Mouse (Mus musculus) G1E-ER4 (cell line): ENCODE results near the gene Dnmbp. TPM values are rescaled to one million over a fixed set of nuclear protein-coding genes. Genes with fewer than 3 reads are reported as not detected.

Experiments used
- GATA1 ChIP-seq: IDR thresholded peaks from one replicate; pipeline ENCODE4 v1.8.0; 2012; ENCODE audit warnings: low read length, inconsistent platforms
- polyA plus RNA-seq: library from polyadenylated mRNA; stranded (reverse); fragments of >175 nt; gene quantifications from 2 replicates; pipeline ENCODE4 v1.2.3, GENCODE M21; 2012

The Dnmbp gene
- not detected in 2 replicates for polyA plus RNA-seq

DNA sequence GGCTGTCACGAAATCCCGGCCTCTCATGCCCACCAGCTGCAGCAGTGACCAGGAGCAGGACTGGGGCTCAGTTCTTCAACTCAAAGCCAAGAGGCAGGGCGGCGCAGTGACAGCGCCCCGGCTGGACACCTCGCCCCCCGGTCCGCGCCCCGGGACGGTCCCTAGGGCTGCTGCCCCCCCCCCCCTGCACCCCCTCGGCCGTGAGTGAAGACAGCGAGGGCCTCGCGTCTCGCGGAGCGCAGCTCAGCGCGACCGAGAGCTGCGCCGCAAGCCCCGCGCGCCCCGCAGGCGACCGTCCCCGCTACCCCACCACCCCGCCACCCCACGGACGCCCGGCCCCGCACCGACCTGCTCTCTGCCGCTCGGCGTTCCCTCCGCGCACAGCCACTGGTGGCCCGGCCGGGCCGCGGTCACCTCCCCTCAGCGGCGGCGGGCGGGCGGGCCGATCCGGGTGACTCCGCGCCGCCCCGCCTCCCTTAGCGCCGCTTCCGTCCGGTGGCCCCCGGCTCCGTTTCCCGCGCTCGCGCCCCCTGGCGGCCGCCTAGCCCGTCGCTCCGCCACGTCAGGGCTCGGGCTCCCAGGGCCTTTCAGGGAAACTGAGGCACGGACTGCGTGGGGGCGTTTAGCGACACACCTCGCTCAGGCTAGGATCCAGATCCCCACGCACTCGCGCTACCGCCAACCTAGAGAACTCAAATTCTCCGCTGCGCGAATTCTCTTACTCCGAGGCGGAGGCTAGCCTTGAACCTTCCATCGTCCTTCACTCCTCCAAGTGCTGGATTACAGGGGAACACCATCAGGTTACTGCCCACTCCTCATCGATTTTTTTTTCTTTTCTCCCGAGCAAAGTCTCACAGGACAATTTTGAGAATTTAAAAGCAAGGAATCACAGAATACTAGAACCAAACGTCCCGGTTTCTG lies at the start of gene Dnmbp:
TSS of gene Dnmbp (minus strand) at position 423 of the 921 bp plus-strand sequence.
- TF ChIP-seq GATA1 = no peak

DNA sequence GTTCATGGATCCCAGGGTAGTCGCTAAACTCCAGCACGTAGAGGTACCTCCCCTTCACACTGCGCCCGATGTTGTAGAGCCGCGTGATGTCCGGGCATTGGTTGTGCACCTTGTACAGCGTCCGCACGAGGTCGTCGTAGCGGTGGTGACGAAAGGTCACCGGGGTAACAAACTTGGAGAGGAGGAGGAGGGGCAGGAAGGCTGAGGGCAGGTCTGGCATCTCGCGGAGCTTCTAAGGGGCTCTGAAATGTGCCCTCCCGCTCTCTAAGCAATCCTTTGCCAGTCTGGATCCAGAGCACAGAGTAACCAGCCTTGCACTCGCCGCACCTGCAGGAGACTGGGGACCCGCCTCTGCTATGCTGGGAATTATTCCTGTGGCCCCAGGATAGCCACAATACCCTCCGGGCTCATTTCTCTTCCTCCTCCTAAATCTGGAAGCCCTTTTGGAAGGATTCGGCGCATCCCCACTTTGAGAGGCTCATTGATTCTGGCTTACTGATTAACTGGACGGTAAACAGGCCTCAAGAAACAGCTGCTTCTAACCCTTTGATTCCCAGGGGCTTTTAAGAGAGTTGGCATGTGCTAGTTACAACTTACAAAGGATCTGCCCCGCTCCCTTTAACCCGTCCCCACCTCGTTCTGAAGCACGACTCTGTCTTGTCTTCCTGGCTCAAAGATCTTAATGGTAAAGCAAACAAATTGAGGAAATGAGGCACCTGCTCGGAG lies 46.2 kb upstream of the Dnmbp start, which contains the start of gene Cpn1:
TSS of gene Cpn1 (minus strand) at position 488 of the 726 bp plus-strand sequence.
- TF ChIP-seq GATA1 = no peak

DNA sequence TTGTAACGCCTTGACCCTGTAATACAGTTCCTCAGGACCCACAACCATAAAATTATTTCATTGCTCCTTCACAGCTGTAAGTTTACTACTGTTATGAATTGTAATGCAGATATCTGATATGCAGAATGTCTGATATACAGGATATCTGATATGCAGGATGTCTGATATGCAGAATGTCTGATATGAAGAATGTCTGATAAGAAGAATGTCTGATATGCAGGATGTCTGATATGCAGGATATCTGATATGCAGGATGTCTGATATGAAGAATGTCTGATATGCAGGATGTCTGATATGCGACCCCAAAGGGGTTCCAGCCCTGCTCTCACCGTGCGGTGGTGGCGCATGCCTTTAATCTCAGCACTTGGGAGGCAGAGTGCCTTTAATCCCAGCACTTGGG lies 42.0 kb upstream of the Dnmbp start:
- TF ChIP-seq GATA1 = no peak

DNA sequence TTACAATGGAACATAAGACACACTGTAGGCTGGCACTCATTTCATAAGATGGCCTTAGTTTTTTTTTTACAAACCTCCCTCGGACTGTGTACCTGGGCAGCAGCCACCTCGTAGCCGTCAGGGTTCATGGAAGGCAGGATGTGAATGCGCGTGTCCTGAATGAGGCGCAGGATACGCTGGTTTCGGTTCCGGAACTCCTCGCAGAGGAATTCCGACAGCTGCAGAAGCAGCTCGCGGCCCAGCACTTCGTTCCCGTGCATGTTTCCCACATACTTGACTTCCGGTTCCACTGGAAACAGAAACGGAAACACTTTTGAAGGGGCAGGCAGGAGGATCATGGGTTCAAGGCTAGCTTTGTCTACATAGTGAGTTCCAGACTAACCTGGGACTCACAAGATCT lies 40.7 kb upstream of the Dnmbp start:
- TF ChIP-seq GATA1 = no peak

DNA sequence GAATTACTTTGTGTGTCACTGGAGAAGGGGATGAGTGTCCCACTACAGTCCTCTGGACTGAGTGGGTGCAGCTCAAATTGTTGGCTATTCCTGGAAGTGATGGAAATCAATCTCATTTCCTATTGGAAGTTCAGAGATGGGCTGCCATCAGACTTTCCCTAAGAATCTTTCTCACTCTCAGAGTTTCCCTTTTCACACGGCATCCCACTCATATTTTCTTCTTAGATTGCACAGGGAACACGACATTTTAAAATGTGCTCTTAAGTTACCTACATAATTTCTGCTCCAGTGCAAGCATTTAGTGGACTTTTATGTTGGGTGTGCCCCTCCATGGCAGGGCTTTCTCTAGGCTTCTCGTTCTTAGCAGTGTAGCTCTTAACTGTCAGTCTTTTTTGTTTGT lies 37.8 kb upstream of the Dnmbp start:
- TF ChIP-seq GATA1 = no peak

DNA sequence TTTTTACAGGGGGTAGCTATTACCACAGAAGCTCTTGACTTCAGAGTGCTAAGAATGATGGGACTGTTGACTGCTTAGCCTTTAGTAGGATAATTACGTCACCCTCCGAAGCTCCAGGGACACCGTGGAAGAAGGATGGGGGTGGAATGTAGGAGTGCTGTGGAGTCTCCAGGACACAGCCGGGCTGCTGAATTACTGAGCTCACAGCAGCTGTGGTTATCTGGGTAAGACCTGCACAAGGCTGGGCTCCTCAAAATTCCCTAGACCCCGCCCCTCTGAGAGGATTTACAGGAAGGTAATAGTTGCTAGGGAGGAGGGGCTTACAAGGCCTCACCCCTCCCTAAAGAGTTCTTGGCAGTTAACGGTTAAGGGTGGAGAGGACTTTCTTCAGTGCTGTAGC lies 36.7 kb upstream of the Dnmbp start:
- no peak for TF ChIP-seq GATA1

DNA sequence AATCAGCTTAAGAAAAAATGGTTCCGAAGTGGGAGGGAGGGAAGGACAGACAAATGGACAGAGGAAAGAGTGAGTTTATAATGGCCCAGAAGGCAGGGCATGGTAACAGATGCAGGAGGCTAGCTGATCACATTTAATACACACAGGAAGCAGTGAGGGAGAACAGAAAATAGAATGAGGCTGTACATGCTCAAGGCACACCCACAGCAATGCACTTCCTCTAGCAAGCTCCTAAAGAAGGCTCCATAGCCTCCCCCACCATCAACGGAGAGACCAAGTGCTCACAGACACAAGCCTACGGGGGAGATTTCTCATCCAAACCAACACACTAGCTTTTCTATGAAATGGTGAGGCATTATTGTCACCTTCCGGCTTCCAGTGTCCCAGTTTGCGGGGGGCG lies 34.2 kb upstream of the Dnmbp start:
- TF ChIP-seq GATA1 = no peak

DNA sequence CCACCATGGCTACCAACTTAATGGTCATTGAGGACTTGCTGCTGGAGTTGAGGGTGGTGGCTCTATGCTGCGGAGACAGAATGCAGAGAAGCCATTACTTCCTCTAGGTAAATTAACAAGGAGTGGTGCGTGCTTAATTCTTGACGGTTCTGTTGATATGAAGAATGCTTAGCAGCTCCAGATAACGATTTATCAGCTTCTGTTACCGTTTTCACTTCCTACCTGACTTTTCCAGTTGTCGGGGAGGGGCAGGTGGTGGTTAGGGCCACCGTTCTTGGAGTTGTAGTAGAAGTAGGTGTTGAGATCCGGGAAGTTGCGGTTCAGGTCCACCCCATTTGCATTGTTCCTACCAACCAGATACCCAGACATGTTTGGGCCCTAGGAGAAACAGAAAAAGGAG lies 33.7 kb upstream of the Dnmbp start:
- TF ChIP-seq GATA1 = no peak

DNA sequence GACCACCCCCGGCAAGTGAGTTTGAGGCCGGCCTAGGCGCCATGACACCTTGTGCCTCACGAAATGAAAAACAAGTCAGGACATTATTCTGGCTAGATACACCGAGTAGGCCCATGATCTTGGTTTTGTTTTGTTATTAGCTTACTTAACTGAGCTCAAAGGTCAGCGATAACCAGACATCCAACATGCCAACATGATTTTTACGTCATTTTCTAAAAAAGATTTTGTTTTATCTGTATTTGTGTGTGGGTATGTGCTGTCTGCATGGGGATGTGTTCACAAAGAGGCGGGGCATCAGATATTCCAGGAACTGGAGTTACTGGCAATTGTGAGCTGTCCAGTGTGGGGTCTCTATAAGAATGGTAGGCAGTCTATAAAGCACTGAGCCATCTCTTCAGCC lies 32.1 kb upstream of the Dnmbp start:
- no peak for TF ChIP-seq GATA1

DNA sequence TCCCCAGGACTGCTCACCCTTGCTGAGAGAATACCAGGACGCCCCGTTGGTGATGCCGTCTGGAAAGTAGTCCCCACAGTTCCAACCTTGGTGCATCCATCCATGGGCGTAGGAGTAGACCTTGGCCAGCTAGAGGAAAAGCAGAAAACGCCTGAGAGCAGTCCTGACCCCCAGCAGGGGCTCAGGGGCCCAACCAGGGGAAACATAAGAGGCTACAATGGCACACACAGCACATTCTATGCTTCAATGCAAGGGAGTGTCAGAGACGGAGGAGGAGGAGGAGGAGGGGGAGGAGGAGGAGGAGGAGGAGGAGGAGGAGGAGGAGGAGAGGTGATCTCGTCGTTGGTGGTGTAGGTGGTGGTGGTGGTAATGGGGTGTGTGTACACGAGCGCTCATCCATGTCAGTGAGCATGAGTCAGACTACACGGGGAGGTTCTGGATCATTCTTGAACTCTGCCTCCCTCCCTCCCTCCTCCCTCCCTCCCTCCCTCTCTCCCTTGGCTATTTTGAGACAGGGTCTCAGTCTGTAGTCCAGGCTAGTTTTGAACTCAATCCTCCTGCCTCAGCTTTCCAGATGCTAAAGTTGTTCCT lies 28.5 kb upstream of the Dnmbp start:
- no peak for TF ChIP-seq GATA1

DNA sequence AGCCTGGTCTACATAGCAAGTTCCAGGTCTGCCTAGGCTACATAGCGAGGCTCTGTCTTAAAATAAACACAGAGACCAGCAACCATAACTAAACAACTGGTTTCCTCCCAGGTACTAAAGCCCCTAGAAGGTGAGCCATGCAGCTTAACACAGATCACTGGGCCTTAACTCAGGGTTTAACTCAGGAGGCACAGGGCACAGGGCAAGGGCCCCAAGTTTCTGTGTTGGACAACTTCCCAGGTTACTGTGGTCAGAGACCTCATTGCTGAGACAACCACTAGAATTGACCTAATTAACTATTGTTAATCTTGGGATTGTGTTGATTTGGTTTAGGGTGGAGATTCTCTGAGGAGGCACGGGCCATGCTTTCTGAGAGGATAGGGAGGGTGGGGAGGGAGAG lies 26.5 kb upstream of the Dnmbp start:
- TF ChIP-seq GATA1 = no peak

DNA sequence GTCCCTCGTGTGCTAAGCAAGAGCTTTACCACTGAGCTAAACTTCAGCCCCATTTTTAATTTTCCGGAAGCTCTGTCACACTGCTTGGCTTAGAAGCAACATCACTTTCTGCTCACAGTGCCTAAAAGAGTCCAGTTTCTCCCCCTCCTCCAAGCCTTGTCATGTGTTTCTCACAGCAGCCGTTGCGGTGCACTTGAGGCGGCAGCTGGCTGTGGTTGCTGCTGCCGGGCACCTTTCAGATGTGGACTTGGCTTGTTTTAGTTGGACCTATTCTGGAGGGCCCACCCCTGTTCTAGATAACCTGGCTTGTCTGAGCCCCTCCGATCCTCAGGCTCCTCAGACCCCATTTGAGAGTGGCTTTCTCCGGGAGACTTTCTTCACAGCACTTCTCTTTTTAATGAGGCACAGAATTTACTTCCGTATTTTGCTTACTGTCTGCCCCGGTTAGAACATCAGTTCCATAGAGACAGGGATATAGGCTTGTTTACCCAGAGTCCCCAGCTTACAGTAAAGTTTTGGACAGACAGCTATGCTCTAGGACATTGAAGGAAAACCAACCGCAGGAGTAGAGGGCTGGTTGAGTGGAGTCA lies 25.6 kb upstream of the Dnmbp start:
- no peak for TF ChIP-seq GATA1

DNA sequence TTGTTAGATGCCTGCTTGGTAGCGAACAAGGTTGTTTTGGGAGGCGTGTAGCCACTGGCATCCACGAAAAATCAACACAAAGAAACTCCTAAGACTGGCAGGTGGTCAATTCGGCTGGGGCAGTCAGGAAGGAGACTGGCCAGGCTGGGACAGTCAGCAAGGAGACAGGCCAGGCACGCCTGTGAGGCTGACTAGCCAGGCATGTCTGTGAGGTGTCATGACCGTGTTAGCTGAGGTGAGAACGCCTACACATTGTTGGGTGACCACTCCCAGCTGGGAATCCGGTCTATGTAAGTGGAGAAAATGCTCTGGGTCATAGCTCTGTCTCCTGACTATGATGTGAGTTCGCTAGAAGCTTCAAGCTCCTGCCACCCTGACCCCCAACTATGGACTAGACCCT lies 22.8 kb upstream of the Dnmbp start:
- TF ChIP-seq GATA1 = no peak

DNA sequence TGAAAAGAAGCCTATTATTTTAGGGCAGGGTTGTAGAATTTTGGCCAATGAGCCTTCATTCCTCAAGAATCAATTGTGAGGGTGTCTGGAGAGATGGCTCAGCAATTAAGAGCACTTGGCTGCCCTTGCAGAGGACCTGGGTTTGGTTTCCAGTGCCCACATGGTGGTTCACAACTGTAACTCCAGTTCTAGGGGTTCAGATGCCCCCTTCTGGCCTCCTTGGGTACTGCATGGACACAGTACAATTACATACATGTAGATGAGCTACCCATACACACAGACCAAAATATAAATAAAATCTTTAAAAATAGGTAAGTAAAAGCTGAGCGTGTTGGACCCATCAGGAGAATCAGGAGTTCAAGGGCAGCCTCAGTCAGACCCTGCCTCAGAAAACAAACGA lies 21.2 kb upstream of the Dnmbp start:
- TF ChIP-seq GATA1 = no peak

DNA sequence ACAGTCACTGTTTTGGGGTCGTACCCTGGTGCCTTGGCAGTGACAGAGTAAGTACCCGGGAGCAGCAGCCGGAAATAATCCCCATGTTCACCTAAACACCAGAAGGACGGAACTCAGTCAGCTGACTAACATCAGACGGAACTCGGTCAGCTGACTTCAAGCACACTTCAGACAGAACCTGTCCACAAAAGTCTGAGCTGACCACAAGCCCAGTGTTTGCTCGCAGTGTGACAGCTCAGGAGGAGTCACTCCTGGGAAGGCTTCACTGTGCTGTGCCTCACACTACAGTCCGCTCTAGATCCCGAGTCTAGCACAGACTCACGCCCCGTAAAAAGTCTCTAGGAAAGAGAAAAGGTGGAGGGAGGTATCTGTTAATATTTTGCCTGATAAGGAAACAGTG lies 20.0 kb upstream of the Dnmbp start:
- no peak for TF ChIP-seq GATA1

DNA sequence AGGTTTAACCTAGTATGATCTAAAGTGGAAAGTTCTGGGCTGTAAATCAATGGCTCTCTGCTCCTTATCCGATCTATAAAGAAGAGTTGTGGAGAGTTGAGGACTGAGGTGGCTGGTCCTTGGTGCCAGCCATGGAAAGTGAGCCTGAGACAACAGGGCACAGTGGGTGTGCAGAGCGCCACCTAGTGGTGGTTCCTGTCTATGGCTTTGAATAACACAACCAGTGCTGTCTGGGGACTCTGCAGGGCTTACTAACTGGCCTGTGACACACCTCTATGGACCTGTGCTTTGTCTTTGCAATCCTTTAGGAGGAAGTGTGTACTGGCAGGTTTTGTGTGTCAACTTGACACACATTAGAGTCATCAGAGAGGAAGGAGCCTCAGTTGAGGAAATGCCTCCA lies 19.2 kb upstream of the Dnmbp start:
- no peak for TF ChIP-seq GATA1
